Mouse (Mus musculus) cortical plate, adult 2 months (tissue): ENCODE measurements around the gene Cfap97d1.

Experiments used
- CTCF ChIP-seq: fragments of 200-500 bp; IDR thresholded peaks from 2 replicates; pipeline ENCODE4 v1.5.1; 2011; ENCODE audit warnings: mild to moderate bottlenecking, control low read depth, low read length; ENCODE audit not compliant: insufficient read depth; ENCODE audit errors: extremely low read depth
- POLR2A ChIP-seq: fragments of 200-500 bp; IDR thresholded peaks from 2 replicates; pipeline ENCODE4 v1.6.1; 2011; ENCODE audit warnings: mild to moderate bottlenecking, low read length, control low read depth; ENCODE audit not compliant: insufficient read depth; ENCODE audit errors: extremely low read depth

DNA sequence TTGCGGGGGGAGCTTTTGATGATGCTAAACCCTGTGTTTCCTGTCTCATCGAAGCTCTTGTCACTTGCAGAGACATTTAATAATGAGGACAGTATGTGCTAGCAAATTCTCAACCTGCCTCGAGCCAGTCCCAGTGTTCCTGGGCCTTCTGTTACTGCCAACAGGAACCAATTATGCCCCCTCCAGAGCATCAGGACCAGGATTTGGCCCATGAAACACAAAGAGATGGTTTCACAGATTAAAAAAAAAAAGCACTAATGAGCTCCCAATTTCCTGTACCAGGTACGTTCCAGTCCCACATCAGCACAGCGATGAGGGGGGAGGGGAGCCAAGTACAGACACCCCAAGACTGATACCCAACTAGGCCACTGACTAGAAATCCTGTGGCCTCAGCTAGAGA is 37.1 kb downstream of the Cfap97d1 start:
- no peak for TF ChIP-seq CTCF
- no peak for TF ChIP-seq POLR2A
